7 mouse cellular contexts compared by ENCODE assay signal in genomic region chr2:118861454-118862339, GRCm38 (mm10). TPM values are rescaled to one million over a fixed set of nuclear protein-coding genes. Genes with fewer than 3 reads are reported as not detected.
A peak's percentile ranks its signal among the peaks of the same experiment; 100 is the strongest.
DNase-seq lines count a peak whose midpoint lies in the region; ATAC-seq lines count a peak whose summit lies in the region.

Gene Ivd (plus strand): TSS chr2:118861954.

- peak within 1 kb of the TSS; percentile 74 for H3K4me3 ChIP-seq in intestine, embryonic 15.5 days (replicated peaks)
- H3K4me3 ChIP-seq in midbrain, embryonic 10.5 days, result peak within 1 kb of the TSS; percentile 79

- no peaks in the 10 kb centered on the region; the same call in 1 of the 2 replicates for H3K36me3 ChIP-seq in intestine, embryonic 15.5 days
- H3K36me3 ChIP-seq in midbrain, embryonic 10.5 days, result peaks cover 17% of the 10 kb centered on the region

- peak; percentile 96 for DNase-seq in adrenal gland, adult 2 months
- DNase-seq in embryo, embryonic 11.5 days (ENCODE audit: low read depth, low spot score), result peak; percentile 89
- peak; percentile 77 to 89 for DNase-seq in gastrocnemius, postnatal 36 days
- peak; percentile 89 to 98 for DNase-seq in left cerebral cortex, postnatal 25 days (ENCODE audit: low spot score in 2 of 2)
- peak; percentile 93 for DNase-seq in midbrain, embryonic 10.5 days (ENCODE audit: low spot score)
- DNase-seq in right cerebral cortex, postnatal 4 days, result peak; percentile 82

- no peaks in the 10 kb centered on the region for H3K9me3 ChIP-seq in intestine, embryonic 15.5 days
- no peaks in the 10 kb centered on the region for H3K9me3 ChIP-seq in midbrain, embryonic 10.5 days (replicated peaks)

- peak within 1 kb of the TSS; percentile 81 for H3K4me2 ChIP-seq in intestine, embryonic 15.5 days (replicated peaks)

- intact Hi-C loops in gastrocnemius, postnatal 36 days (cut with DNase I), result no loop called here
- intact Hi-C loops in left cerebral cortex, postnatal 25 days (cut with DNase I), result loop anchor here (5.0 kb wide), 1 partner anchor 49 kb away; the partner anchor contains the start of gene Knstrn

- under 1% methylated on average over 34 of the region's 34 CpGs for WGBS in intestine, embryonic 15.5 days
- WGBS in midbrain, embryonic 10.5 days, result under 1% methylated on average over 34 of the region's 34 CpGs

- no peaks in the 10 kb centered on the region for H3K4me1 ChIP-seq in intestine, embryonic 15.5 days (replicated peaks)
- peaks cover 26% of the 10 kb centered on the region for H3K4me1 ChIP-seq in midbrain, embryonic 10.5 days

- H3K27me3 ChIP-seq in intestine, embryonic 15.5 days (replicated peaks), result no peaks in the 10 kb centered on the region
- H3K27me3 ChIP-seq in midbrain, embryonic 10.5 days (ENCODE audit: low read depth, poor library complexity, severe bottlenecking), result no peaks in the 10 kb centered on the region

- H3K9ac ChIP-seq in intestine, embryonic 15.5 days, result peak within 1 kb of the TSS; percentile 70

- ATAC-seq in intestine, embryonic 15.5 days, result peak; percentile 100

- peak within 1 kb of the TSS; percentile 48; the same call in 1 of the 2 replicates for H3K27ac ChIP-seq in intestine, embryonic 15.5 days
- H3K27ac ChIP-seq in midbrain, embryonic 10.5 days (replicated peaks), result peak within 1 kb of the TSS; percentile 88

RNA-seq across cellular contexts. Expression of gene Ivd, which starts in this region (rescaled TPM):
- 100 to 1,000 TPM; 245 to 355 TPM for total RNA-seq in adrenal gland, adult 2 months (2021)
- 205 and 242 TPM in 2 replicates for polyA plus RNA-seq in adrenal gland, adult 2 months (2012; rRNA removed)
- 100 to 1,000 TPM in 1 of 2 experiments, 10 to 100 TPM in 1; 94.6 to 149 TPM for total RNA-seq in gastrocnemius, postnatal 36 days (2021)
- polyA plus RNA-seq in intestine, embryonic 15.5 days (2015; fragmentation: Nextera tagmentation; extraction: Ambion mirVana), result 43.7 and 46.2 TPM in 2 replicates
- 10 to 100 TPM; 57.3 to 70.7 TPM for total RNA-seq in left cerebral cortex, postnatal 25 days (2021)
- 63.3 and 67.3 TPM in 2 replicates for polyA plus RNA-seq in midbrain, embryonic 10.5 days (2016; fragmentation: Nextera tagmentation; extraction: Ambion mirVana)

Comparison
In these comparisons a context has a peak if more than half of its experiments do, and no peak if none do; other contexts are left out.
1. Peak in every context shown above with its lines: DNase-seq, ATAC-seq, H3K4me3 ChIP-seq and H3K27ac ChIP-seq.